Mouse (Mus musculus): ENCODE results near the gene Zfp414.

- no peak for TF ChIP-seq CTCF (IDR thresholded peaks at IDR 0.05; ENCODE audit: low read depth)
- TF ChIP-seq EP300 (IDR thresholded peaks at IDR 0.05; ENCODE audit: low read depth), result no peak
Measured at GRCm38 (mm10) chr17:33586011-33586410, 42.9 kb upstream of the Zfp414 start.
